Comparison of ENCODE assay signal across 12 mouse cellular contexts in genomic region chr16:96727836-96728774, GRCm38 (mm10).
A peak's percentile ranks its signal among the peaks of the same experiment; 100 is the strongest.
DNase-seq lines count a peak whose midpoint lies in the region; ATAC-seq and TF ChIP-seq lines count a peak whose summit lies in the region.
"Had no signal": no experiment of that assay in that cellular context is flagged by ENCODE, and none has a peak within 500 bp of the region (broad histone marks: within the 10 kb centered on the region; RNA-seq: fewer than 3 reads in every experiment).

No protein-coding gene starts in this region.

- DNase-seq in embryonic facial prominence, embryonic 14.5 days (ENCODE audit: low spot score): peak; percentile 43
- no peak for DNase-seq in embryonic facial prominence, embryonic 10.5 days (ENCODE audit: low spot score)
- DNase-seq in layer of hippocampus, adult 2 months (ENCODE audit: low spot score in 2 of 2): peak in 1 of 2 experiments; percentile 17
- no peak for DNase-seq in layer of hippocampus, postnatal 25 days (ENCODE audit: extremely low spot score in 1 of 2, low spot score in 1 of 2)
- DNase-seq in gastrocnemius, postnatal 10 days: no peak
- DNase-seq: gastrocnemius, postnatal 14 days; kidney, adult 9 months; right cerebral cortex, postnatal 14 days had no signal

- no peaks in the 10 kb centered on the region for H3K36me3 ChIP-seq in embryonic facial prominence, embryonic 14.5 days (ENCODE audit: control insufficient read depth, insufficient read depth, low read length)
- no peaks in the 10 kb centered on the region for H3K36me3 ChIP-seq in embryonic facial prominence, embryonic 10.5 days (replicated peaks)
- no peaks in the 10 kb centered on the region for H3K36me3 ChIP-seq in hindbrain, embryonic 12.5 days
- H3K36me3 ChIP-seq in midbrain, embryonic 16.5 days (ENCODE audit: control insufficient read depth, insufficient read depth, low read length): no peaks in the 10 kb centered on the region

- no peak overlapping the region for H3K9ac ChIP-seq in embryonic facial prominence, embryonic 14.5 days (ENCODE audit: low read depth, low read length)
- no peak overlapping the region for H3K9ac ChIP-seq in hindbrain, embryonic 12.5 days
- no peak overlapping the region for H3K9ac ChIP-seq in midbrain, embryonic 16.5 days (ENCODE audit: low read depth, low read length)

- no peak for TF ChIP-seq CTCF in layer of hippocampus, adult 2 months (conservative IDR thresholded peaks at IDR 0.05)

- H3K27me3 ChIP-seq in embryonic facial prominence, embryonic 14.5 days (replicated peaks; ENCODE audit: control insufficient read depth, insufficient read depth, low read length): no peaks in the 10 kb centered on the region
- H3K27me3 ChIP-seq in embryonic facial prominence, embryonic 10.5 days (replicated peaks; ENCODE audit: low read depth, poor library complexity, severe bottlenecking): no peaks in the 10 kb centered on the region
- no peaks in the 10 kb centered on the region for H3K27me3 ChIP-seq in hindbrain, embryonic 12.5 days
- no peaks in the 10 kb centered on the region for H3K27me3 ChIP-seq in midbrain, embryonic 16.5 days (ENCODE audit: control insufficient read depth, insufficient read depth, low read depth, low read length)

- ATAC-seq in embryonic facial prominence, embryonic 14.5 days (ENCODE audit: low read depth): 0 out of 2 replicates have a peak, but pooled peaks have one; percentile 15
- ATAC-seq in hindbrain, embryonic 12.5 days (ENCODE audit: low FRiP score): peak; percentile 61; the same call in 1 of the 2 replicates
- no peak for ATAC-seq in midbrain, embryonic 16.5 days
- ATAC-seq in monocyte, adult 5-6 weeks (replicated peaks; ENCODE audit: insufficient number of reproducible peaks, low FRiP score, low TSS enrichment, poor library complexity, severe bottlenecking): no peak

- 50% methylated on average over 13 of the region's 13 CpGs for WGBS in embryonic facial prominence, embryonic 14.5 days
- WGBS in embryonic facial prominence, embryonic 10.5 days: 68% methylated on average over 13 of the region's 13 CpGs
- 63% methylated on average over 13 of the region's 13 CpGs for WGBS in hindbrain, embryonic 12.5 days
- 53% methylated on average over 13 of the region's 13 CpGs for WGBS in midbrain, embryonic 16.5 days

- no peaks in the 10 kb centered on the region for H3K4me1 ChIP-seq in embryonic facial prominence, embryonic 14.5 days (ENCODE audit: control insufficient read depth, insufficient read depth, low read length)
- no peaks in the 10 kb centered on the region for H3K4me1 ChIP-seq in embryonic facial prominence, embryonic 10.5 days
- peaks cover 11% of the 10 kb centered on the region for H3K4me1 ChIP-seq in hindbrain, embryonic 12.5 days
- peaks cover 49% of the 10 kb centered on the region for H3K4me1 ChIP-seq in midbrain, embryonic 16.5 days (ENCODE audit: control insufficient read depth, insufficient read depth, low read length)

- no peak overlapping the region for H3K27ac ChIP-seq in embryonic facial prominence, embryonic 14.5 days (replicated peaks; ENCODE audit: low read depth, low read length)
- H3K27ac ChIP-seq in embryonic facial prominence, embryonic 10.5 days (replicated peaks): no peak overlapping the region
- H3K27ac ChIP-seq in layer of hippocampus, adult 2 months: peak overlapping the region; percentile 10; the same call in 1 of the 2 replicates
- peak overlapping the region; percentile 62 for H3K27ac ChIP-seq in hindbrain, embryonic 12.5 days
- peak overlapping the region; percentile 60 for H3K27ac ChIP-seq in midbrain, embryonic 16.5 days (ENCODE audit: low read length)
- H3K27ac ChIP-seq: stomach, postnatal 0 days had no signal

- H3K9me3 ChIP-seq in embryonic facial prominence, embryonic 14.5 days (ENCODE audit: control insufficient read depth, low read length): no peaks in the 10 kb centered on the region
- H3K9me3 ChIP-seq in embryonic facial prominence, embryonic 10.5 days: no peaks in the 10 kb centered on the region
- no peaks in the 10 kb centered on the region for H3K9me3 ChIP-seq in hindbrain, embryonic 12.5 days (replicated peaks)
- H3K9me3 ChIP-seq in midbrain, embryonic 16.5 days (replicated peaks; ENCODE audit: control insufficient read depth, low read length, poor library complexity, severe bottlenecking): no peaks in the 10 kb centered on the region

- no peak overlapping the region for H3K4me2 ChIP-seq in embryonic facial prominence, embryonic 14.5 days (ENCODE audit: low read depth, low read length)
- no peak overlapping the region for H3K4me2 ChIP-seq in hindbrain, embryonic 12.5 days (replicated peaks)
- no peak overlapping the region for H3K4me2 ChIP-seq in midbrain, embryonic 16.5 days (ENCODE audit: low read length)

- no peak overlapping the region for H3K4me3 ChIP-seq in embryonic facial prominence, embryonic 14.5 days (ENCODE audit: low read depth, low read length)
- no peak overlapping the region for H3K4me3 ChIP-seq in embryonic facial prominence, embryonic 10.5 days
- no peak overlapping the region for H3K4me3 ChIP-seq in layer of hippocampus, adult 2 months
- H3K4me3 ChIP-seq in hindbrain, embryonic 12.5 days: no peak overlapping the region
- no peak overlapping the region for H3K4me3 ChIP-seq in midbrain, embryonic 16.5 days (ENCODE audit: low read depth, low read length)

Comparison
In these comparisons a context has a peak if more than half of its experiments do, and no peak if none do; other contexts are left out.
1. ATAC-seq: peak in embryonic facial prominence, embryonic 14.5 days (single experiment) and hindbrain, embryonic 12.5 days (single experiment); none in midbrain, embryonic 16.5 days (single experiment) and monocyte, adult 5-6 weeks (single experiment).
2. H3K27ac ChIP-seq: peak in layer of hippocampus, adult 2 months (single experiment), hindbrain, embryonic 12.5 days (single experiment) and midbrain, embryonic 16.5 days (single experiment); none in embryonic facial prominence, embryonic 14.5 days (single experiment) and embryonic facial prominence, embryonic 10.5 days (single experiment).